Mouse (Mus musculus) testis, adult 2 months (tissue): Measurements from ENCODE around the gene Fam169a.

Experiments
- CTCF ChIP-seq: fragments of 200-500 bp; IDR thresholded peaks from 2 replicates; pipeline ENCODE4 v1.5.1; 2012; ENCODE audit warnings: low read depth, mild to moderate bottlenecking, inconsistent platforms, low read length, moderate library complexity; ENCODE audit not compliant: control insufficient read depth, insufficient read depth, insufficient replicate concordance
- POLR2A ChIP-seq: fragments of 200-500 bp; IDR thresholded peaks from 2 replicates; pipeline ENCODE4 v1.6.1; 2012; ENCODE audit warnings: low read depth, mild to moderate bottlenecking, inconsistent platforms, low read length, moderate library complexity; ENCODE audit not compliant: control insufficient read depth

GRCm38 (mm10) chr13:97071626-97072241 lies 4.6 kb downstream of the Fam169a start:
- no peak for TF ChIP-seq CTCF
- TF ChIP-seq POLR2A, result no peak
